Mouse (Mus musculus): ENCODE data around the gene Onecut1.

The Onecut1 gene

DNA sequence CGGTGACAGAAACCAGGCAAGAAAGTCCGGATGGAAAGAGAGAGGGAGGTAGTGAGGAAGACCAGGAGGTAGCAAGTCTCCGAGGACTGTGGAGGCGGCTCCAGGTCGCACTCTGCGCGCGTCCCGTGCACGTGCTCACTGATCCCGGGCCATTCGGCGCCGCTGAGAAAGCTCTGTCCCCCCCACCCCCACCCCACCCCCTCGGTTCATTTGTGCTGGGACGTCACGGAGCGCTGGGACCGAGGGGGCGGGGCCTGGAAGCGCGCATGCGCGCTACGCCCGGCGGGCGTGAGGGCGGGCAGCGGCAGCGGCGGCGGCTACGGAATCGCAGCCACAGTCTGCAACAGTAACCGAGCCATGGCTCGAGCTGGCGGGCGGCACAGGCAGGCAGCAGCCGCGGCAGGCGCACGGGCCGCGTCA is at the start of gene Onecut1:
Gene Onecut1 (plus strand): TSS at position 361 of the 420 bp plus-strand sequence.
- no peak for DNase-seq (ENCODE audit: low spot score)

DNA sequence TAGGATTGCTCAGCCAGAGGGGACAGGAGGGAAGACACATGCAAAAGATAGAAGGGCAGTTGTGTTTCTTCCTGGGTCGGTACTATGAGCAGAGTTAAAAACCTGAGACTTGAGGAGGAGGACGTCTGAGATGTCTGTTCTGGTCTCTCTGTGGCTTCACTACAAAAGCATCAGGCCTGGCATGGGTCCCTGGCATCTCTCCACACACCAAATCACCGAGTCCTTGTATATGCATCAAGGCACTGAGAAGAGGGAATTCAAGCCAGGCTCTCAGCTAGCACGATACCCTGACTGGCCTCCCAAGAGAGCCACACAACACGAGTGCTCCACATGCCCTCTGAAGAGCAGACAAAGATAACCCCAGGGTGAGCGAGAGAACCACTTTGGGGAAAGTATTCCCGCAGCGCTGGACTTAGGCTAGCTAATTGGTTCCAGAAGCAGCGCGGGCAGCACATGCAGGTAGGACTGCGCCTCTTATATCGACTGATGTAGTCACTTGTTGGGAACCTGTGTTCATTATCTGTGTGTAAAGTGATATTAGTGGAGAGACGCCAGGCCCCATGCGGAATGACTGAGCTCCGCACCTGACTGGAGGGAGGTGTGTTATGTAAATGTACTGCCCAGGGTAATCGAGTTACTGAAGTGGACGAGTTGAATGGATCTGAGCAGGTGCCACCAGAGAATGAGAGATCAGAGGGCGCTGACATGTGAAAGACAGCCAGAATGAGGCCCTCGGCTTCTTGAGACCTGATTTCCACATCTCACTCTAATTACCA is 41.8 kb upstream of the Onecut1 start:
- no peak for DNase-seq (ENCODE audit: low spot score)

DNA sequence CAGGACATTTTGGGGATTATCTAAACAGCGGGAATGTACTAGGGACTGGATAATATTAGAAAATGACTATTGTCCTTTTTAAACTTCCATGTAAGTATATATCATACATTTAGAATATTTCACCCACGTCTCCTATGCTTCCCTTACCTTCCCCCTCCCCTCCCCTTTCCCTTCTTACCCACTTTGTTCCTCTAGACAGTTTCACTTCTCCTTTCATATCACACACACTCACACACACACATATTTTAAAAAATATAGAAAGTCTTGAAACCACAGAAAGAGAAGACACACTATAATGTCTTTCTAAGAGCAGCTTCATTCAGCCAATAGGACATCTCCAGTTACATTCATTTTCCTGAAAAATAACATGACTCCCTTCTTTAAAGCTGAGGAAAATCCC is 36.6 kb upstream of the Onecut1 start:
- DNase-seq (ENCODE audit: low spot score): no peak

DNA sequence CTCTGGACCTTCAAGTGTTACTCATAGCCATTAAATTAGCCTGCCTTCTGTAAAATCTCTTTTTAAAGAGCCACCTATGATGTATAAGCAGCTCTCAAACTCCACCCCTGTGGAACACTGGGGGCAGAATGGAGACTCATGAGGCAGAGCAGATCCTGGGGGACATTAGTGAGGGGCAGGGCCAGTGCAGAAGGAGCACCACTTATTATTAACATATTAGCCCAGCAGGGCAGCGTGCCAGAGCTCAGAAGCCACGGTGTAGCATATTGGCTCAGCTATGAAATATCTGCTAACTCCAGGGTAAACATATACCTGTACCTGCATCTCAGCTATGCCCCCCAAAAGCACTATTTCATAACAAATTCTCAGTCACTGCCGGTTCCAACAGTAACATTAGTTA is 32.5 kb upstream of the Onecut1 start:
- DNase-seq (ENCODE audit: low spot score): no peak

DNA sequence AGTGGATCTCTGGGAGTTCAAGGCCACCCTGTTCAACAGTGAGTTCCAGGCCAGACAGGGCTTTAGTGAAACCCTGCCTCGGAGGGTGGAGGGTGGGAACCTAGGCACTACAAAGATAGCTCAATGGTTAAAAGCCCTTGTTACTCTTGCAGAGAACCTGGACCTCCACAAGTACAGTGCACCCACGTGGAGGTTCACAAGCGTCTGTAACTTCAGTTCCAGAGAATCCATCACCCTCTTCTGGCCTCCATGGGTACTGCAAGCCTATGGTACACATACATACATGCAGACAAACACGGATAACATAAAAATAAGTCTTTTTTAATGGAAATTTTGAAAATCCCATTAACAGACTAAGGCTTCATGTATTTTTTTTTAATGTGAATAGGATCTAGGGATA is 18.8 kb upstream of the Onecut1 start:
- DNase-seq (ENCODE audit: low spot score): no peak

DNA sequence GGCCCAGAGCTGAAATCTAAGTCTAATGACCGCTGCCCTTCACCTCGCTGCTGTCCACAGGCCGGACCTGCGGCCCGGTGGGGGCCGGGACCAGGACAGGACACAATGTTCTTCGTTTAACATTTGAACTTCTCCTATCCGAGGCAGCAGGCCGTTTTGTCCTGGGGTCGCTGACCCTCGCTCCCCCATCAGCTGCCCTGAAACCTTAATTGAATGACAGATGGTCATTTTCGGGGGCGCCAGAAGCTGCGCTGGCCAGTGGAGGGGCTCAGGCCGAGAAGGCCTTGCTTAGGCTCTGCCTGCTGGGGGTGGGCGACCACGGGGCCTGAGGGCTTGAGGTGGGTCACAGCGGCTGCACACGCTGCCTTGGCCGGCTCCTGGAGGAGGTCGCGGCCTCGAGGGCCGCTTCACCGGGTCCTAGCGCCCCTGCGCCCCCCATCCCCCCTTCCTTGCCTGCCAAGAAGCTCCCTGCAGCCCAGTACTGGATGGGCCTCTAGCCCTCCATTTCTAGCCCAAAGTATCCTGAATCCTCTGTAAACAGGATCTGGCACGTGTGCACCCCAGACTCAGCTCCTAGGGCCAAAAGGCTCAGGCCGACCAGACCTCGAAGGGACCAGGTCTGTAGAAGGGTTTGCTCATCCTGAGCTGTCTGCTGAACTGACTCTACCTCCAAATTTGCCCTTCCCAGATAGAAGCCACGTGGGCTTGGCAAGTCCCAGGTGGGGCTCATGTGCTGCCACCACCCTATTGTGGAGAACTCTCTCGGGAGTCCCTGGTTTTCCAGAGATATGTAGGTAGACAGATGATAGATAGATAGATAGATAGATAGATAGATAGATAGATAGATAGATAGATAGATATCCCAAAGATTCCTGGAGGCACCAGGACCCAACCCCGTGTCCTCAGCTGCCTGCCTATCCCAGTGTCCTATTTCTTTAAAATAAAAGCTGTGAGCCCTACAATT is 14.6 kb upstream of the Onecut1 start:
- no peak for DNase-seq (ENCODE audit: low spot score)

DNA sequence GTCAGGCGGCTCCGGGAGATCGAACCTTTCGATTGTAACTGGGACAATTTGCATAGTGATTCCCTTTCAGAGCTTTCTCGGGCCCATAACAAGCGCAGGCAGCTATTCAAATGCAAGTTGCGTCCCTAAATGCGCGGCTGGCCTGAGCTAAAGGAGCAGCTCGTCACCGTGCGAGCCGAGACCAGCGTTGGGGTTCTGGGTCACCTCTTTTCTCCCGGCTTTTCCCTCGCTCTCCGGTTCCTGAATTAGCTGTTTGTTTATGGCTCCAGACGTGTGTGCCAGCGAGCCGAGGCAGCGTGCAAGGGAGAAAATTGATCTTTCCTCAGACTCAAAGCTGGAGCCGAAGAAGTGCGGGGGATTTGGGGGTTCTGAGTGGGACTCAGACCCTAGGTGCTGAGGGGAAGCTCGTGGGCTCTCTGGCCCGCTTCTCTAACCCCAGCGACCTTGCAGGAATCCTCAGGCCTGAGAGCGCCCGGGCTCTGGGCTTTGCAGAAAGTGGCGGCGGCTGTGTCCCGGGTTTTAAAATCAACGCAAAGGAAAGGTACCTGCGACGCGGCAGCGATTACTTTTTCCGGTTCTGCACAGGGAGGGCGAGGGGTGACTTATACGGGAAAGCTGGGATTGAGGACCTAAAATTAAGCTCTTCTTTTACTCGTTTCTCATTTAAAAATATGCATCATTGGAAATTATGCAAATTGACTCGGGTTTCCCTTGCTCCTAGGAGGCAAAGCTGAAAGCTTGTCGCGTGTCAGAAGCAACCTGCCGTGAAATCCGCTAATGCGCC is 13.1 kb upstream of the Onecut1 start:
- DNase-seq (ENCODE audit: low spot score): no peak

DNA sequence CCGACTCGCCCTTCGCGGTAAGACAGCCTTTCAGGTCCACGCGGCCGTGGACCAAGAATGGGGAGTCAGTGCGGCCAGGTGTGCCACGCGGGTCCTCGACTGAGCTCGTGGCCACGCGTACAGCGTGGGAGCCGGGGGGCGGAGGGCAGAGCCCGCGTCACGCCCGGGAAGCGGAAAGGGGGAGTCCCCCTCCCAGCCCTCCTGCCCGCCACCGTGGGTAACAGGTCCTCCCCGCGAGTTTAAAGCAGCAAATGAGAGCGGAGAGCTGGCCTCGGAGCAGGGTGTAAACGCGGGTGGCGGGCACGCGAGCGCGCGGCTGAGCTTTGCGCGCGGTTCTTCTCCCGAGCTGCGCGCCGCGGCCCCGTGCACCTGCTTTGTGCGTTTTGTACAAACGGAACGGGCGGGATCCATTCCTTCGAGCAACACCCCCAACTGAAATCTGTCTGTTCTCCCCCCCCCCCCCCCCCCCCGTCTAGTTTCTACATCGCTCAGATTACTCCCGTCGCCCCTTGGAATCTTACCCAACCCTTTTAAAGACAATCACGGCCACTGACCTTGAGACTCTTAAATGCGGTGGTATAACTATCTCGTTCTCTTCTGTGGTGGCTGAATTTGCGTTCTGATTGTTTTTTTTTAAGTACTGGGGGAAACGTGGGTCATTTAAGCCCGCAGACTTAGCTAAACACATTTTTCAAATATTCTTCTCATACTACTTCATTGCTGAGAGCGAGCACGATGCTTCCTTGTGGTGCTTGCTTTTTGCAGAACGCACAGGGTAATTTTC is 12.3 kb upstream of the Onecut1 start:
- DNase-seq (ENCODE audit: low spot score): no peak

DNA sequence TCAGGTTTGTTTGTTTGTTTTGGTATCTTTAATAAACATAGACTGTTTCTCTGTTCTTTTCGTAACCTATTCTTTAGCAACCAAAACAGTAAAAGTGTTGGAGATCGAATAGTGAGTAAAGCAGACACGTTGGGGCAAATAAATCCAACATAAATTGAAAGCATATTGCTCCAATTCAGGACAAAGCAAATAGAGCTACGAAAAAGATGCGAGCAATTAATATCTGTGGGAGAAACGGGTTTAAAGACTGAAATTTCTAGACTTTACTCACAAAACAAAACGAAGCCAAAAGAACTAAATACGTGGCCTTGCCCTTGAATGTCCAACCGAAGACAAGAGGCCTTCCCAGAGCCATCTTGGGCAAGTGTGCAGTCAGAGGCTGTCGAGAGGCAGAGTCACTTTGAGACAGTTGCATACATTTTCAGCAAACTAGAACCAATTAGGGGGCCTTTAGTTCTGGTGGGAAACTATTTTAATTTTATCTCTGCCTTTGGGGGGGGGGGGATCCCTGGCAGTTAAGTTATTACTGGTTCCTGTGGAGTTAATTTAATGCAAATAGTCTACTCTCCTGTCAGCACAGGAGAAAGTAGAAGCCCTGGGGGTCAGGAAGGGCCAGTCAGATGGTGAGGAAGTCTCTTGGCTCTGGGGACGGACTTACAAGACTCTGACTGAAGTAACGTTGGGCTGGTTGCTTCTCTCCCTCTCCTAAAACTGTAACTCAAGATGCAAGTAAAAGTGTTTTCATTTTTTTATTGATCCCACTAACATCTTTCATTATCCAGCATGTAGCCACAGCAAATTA is 11.5 kb upstream of the Onecut1 start:
- DNase-seq (ENCODE audit: low spot score): no peak

DNA sequence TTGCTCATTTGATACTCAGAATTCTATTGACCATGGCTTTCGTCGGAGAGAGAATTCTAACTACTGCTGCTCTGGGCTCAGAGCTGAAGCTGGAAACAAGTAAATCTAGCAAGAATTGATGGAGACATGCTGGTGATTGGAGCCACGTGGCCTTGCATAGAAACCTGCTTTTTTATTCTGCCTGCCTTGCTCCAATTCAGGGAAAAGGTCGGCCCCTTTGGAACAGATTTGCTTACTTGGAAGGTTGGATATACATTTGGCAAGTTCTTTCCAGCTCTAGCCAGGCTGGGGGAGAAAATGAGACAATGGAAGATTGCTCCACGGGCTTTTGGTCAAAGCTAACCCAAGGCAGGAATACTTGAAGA is 11.0 kb upstream of the Onecut1 start:
- no peak for DNase-seq (ENCODE audit: low spot score)

DNA sequence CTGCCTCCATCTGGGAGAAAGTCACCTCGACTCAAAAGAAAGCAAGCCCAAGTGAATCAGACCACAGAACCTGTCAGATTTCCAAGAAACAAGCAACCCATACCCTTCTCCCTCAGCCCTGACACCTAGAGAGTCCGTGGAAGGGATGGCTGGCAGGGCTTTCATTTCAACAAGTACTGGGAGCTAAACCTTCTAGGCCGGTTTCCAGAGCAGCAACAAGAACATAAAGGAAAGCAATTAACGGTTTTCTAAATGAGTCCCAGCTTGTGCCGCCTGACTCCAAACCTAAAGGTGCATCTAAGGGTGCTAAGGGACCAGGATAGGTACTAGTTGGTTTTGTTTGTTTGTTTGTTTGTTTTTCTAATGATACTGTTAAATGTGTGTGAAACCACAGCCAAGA is 10.1 kb upstream of the Onecut1 start:
- DNase-seq (ENCODE audit: low spot score): no peak

DNA sequence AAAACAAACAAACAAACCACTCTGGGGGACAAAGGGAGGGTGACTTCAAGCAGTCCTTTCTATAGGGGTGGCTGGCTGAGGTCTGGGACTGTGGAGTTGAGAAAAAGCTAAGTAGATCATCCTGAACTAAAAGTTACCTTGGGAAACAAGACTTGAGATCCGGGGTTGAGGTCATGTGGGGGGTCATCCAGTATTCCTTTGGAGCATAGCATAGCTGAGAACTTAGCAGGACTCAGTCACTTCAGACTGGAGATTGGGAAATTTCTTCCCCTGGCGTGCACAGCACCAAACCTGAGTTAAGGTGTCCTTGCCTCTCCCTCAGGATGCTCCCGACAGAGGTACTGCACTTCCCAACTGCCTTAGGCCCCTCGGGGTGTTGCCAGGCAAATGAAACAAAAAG is 9.4 kb upstream of the Onecut1 start:
- DNase-seq (ENCODE audit: low spot score): no peak

DNA sequence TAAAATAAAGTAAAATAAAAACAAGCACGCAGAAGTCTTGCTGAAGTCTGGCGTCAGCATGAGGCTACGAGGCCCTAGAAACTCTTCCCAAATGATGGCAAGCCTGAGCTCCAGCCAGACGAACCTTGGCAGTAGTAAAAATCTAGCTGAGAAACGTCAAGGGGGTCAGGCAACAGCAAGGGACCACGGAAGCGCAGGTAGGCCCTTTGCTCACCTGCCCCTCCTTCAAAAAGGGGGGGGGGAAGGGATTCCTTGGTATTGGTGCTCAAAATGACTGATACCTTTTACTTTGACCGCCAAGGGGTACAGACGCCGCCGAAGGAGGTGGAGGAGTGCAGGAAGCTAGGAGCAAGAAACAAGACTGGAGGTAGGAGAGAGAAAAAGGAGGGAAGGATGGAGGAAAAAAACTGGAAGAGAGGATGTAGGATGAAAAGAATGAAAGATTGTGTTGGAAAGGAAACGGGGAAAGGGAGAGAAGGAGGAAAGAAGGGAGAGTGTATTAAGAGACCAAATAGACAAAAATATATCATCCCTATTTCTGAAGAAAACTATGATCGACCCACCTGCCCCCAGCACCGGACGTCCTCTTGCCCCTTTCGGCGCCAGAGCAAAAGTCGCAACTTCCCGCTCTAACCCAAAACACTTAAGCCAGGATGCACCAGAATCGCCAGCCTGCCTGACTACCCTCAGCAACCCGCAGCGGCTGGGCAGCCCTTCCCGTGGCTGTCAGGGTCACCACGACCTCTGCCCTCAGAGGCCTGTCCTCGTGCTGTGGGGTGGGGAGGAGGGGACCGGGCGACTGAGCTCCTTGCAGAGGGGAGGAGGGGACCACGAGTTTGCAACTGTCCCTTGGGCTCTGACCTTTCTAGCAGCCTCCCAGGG is 8.3 kb upstream of the Onecut1 start:
- no peak for DNase-seq (ENCODE audit: low spot score)

DNA sequence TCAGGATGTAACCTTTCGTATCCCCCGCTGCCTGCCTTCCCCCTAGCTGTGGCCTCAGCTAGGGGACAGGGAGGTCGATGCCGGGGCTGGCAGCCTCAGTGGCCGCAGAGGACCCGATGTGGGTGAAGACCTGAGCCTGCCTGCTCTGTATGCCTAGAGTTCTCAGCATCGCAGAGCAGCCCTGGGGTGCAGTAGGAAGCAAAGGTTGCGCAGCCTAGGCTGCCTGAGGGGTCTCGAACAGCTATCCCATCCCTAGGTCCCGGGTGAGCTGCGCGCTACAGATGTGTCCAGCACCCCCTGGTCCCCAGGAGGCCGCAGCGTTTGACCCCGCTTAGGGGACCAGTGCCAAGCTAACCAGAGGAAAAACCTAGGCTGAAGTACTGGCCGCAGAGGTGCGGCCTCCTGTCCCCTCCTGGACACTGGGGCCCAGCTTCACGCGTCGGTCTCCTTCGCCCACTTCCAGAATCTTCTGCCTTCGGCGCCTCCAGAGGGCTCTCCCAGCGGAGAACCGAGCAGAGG is 7.6 kb upstream of the Onecut1 start:
- no peak for DNase-seq (ENCODE audit: low spot score)

DNA sequence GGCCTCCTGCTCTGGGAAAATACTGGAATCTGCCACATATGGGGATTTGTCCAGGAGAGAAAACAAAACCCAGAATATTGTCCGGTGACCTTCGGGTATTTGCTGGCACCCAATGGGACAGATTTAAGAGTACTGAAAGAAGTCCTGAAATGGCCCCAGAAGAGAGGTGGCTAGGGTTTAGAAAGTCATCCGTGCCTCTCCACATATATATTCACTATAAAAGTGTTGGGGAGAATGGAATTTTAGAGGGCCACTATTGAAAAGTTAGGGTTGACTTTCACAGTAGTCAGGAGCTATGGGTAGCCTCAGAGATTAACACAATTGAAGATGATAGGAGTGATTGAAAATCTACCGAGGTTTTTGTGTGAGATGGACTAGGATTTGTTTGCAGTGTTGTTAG is 6.3 kb upstream of the Onecut1 start:
- DNase-seq (ENCODE audit: low spot score): no peak

DNA sequence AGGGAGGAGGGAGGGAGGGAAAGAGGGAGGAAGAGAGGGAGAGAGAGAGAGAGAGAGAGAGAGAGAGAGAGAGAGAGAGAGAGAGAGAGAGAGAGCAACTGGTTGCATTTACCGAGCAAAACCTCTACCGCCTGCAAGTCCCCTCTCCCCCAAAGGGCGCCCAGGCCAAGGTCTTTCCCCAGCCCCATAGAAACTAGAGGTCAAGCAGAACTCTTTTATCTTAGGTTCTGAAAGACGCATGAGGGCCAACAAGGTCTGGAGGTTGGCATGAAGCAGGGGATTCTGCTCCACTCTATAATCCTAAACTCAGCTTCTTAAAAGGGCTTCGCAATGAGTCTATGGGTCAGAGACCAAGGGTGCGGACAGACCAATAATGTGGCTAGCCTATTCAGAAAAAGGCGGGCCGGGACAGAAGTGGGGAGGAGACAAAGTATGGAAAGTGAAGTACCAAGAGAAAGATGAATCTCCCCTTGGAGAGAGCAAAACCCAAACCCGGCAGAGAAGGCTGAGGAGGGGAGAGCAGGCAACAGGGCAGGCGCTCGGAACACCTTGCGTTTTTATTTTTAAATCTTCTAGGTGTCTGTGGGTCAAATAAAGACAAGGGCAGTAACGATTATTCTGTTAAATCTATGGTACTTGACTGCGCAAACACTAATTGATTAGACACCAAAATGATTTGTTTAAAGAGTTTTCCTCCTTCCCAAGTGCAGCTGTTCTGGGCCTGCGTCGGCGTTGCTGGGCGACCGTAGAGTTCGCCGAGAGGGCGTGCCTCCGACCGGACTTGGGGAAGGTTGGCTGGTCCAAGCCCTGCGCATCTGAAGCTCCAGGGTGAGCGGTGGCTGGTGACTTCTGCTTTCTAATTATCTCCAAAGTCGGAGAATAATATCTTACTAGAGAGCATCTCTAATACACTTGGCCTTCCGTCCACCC is 4.9 kb upstream of the Onecut1 start:
- no peak for DNase-seq (ENCODE audit: low spot score)

DNA sequence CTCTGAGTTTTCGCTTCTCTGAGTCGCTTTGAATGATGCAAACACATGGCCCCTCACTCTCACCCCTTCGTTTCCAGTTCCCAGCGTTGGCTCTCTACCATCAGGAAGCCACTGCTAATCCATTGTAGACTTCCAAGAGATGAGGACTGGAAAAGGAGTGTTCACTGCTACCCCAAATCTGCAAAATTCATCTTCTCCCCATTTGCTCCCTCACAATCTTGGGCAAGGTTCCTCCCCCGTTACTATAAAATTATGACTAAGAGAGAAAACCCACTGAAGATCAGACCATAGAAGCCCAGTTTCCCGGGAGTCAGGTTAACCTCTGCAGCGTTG is 4.2 kb upstream of the Onecut1 start:
- no peak for DNase-seq (ENCODE audit: low spot score)

DNA sequence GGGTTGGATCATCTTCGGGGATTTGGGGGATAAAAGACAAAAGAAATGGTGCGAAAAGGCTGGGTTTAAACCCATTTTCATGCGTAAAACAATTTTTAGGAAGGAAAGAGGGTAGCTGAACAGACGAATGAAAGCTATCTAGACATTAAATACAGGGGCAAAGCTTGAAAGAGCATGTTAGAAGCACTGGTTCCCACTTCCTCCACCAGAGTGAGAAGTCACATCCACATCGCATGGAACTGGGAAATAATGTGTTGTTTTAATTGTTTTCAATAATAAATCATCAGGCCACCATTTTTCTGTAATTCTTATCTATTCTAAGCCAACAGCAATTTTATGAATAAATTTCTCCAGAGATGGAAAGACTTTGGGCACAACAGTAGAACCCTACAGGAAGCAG is 3.6 kb upstream of the Onecut1 start:
- no peak for DNase-seq (ENCODE audit: low spot score)

DNA sequence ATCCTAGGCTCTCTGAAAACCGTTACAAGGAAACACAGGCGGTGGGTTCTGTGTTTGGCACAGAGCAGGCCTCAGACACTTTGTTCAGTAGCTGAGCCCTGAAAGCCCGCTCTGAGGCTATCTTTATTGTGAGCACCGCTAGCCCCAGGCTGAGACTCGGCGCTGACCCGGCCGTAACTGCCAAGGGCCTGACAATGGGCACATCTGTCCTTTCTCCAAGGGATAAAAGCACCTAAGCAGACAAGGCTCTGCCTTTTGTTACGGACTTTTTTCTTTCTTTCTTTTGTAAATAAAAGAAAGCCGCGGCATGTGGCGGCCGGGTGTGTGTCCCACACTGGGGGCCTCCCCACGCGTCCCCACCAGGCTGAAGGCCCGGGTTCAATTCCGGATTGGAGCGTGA is 1.3 kb upstream of the Onecut1 start:
- no peak for DNase-seq (ENCODE audit: low spot score)
